Mouse (Mus musculus) G1E (cell line): ENCODE results near the gene Rgs9.

ENCODE experiments used
- CTCF ChIP-seq: IDR thresholded peaks from 2 replicates; pipeline ENCODE4 v1.5.1; 2012; ENCODE audit warnings: low read depth, low read length, inconsistent platforms, mixed read lengths
- GATA1 ChIP-seq: IDR thresholded peaks from 2 replicates; pipeline ENCODE4 v1.6.1; 2012; ENCODE audit warnings: borderline replicate concordance, low read length, inconsistent platforms, mixed read lengths
- GATA2 ChIP-seq: IDR thresholded peaks from 2 replicates; pipeline ENCODE4 v1.6.1; 2012; ENCODE audit warnings: low read depth, low read length, inconsistent platforms, borderline replicate concordance
- TAL1 ChIP-seq: conservative IDR thresholded peaks from 2 replicates; pipeline ENCODE4 v1.6.1; 2012; ENCODE audit warnings: low read depth, low read length, inconsistent platforms, mixed read lengths

DNA sequence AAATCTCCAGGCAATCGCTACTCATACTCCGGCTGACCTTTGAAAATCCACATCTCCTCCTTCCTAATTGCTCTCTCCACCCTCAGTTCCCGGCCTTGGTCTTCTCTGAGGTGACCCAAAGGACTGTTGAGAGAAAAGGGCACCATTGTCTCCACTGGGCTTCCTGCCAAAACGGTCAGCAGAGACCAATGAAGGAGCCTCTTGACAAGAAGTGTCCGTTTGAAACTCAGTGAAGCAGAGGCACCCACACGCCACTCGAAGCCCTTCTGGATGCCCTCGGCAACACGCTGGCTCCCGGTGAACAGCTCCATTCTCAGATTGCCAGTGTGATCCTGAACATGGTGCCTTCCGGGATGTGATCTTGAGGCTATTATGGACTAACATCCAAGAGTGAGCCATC is 87.2 kb downstream of the Rgs9 start:
- TF ChIP-seq CTCF (no peak), GATA2 (no peak), TAL1 (no peak), GATA1 (no peak)
